Mouse (Mus musculus) intestine, embryonic 15.5 days (tissue): ENCODE data around the gene Ywhah. TPM values are rescaled to one million over a fixed set of nuclear protein-coding genes. Genes with fewer than 3 reads are reported as not detected.
"Not testable (repeated sequence)": the region's sequence is repeated elsewhere in the genome, so short reads cannot be mapped to it uniquely, and the experiment has no call there.

Source experiments
- ATAC-seq: fragments of 200-750 bp; cut with Nextera tagmentation; 2 replicates; pipeline ENCODE4 v1.8.0; 2017; ENCODE audit warnings: moderate TSS enrichment, moderate library complexity
- H3K27ac ChIP-seq: fragments of 300-500 bp; sonication (generic); 2 replicates; pipeline ENCODE4 v1.5.1; 2015; ENCODE audit warnings: mild to moderate bottlenecking, inconsistent platforms
- H3K27me3 ChIP-seq: fragments of 300-500 bp; sonication (generic); replicated peaks from 2 replicates; pipeline ENCODE4 v1.6.1; 2015; ENCODE audit warnings: inconsistent platforms
- H3K36me3 ChIP-seq: fragments of 300-500 bp; sonication (generic); 2 replicates; pipeline ENCODE4 v1.6.1; 2015; ENCODE audit warnings: inconsistent platforms
- H3K4me1 ChIP-seq: fragments of 300-500 bp; sonication (generic); replicated peaks from 2 replicates; pipeline ENCODE4 v1.6.1; 2015; ENCODE audit warnings: inconsistent platforms
- H3K4me2 ChIP-seq: fragments of 300-500 bp; sonication (generic); replicated peaks from 2 replicates; pipeline ENCODE4 v1.6.1; 2015; ENCODE audit warnings: mild to moderate bottlenecking, inconsistent platforms
- H3K4me3 ChIP-seq: fragments of 300-500 bp; sonication (generic); replicated peaks from 2 replicates; pipeline ENCODE4 v1.5.1; 2015; ENCODE audit warnings: inconsistent platforms
- H3K9ac ChIP-seq: fragments of 300-500 bp; sonication (generic); 2 replicates; pipeline ENCODE4 v1.6.1; 2015; ENCODE audit warnings: inconsistent platforms
- H3K9me3 ChIP-seq: fragments of 300-500 bp; sonication (generic); 2 replicates; pipeline ENCODE4 v1.6.1; 2016; ENCODE audit warnings: inconsistent platforms
- WGBS: fragments of 180-500 bp; shearing (Covaris S2); methylation state at CpG from one replicate; pipeline ENCODE4 v1.1.7; 2015; 5-methylcytosine and 5-hydroxymethylcytosine counted together
- polyA plus RNA-seq: library from polyadenylated mRNA; unstranded; fragments of >200 nt; fragmentation: Nextera tagmentation; extraction: Ambion mirVana; gene quantifications from 2 replicates; pipeline ENCODE4 v1.2.1, GENCODE M21; 2015

The Ywhah gene
- polyA plus RNA-seq, 1 experiment from 2014 or later: 463 TPM

- Histone ChIP-seq H3K27me3 (no peaks in the 10 kb centered on the region), H3K36me3 (no peaks in the 10 kb centered on the region)
- WGBS: 31% methylated on average over 3 of the region's 3 CpGs
These were observed 16.3 kb downstream of the Ywhah start for GRCm38 (mm10) chr5:33034916-33035315.

GRCm38 (mm10) chr5:33038656-33039509 is 20.3 kb downstream of the Ywhah start:
- Histone ChIP-seq H3K27me3 (no peaks in the 10 kb centered on the region), H3K9me3 (no peaks in the 10 kb centered on the region), H3K4me3 (no peak overlapping the region), H3K9ac (no peak overlapping the region), H3K4me2 (peak overlapping the region; percentile 57), H3K36me3 (no peaks in the 10 kb centered on the region), H3K27ac (no peak overlapping the region), H3K4me1 (peaks cover 7% of the 10 kb centered on the region)
- 43% methylated on average over 13 of the region's 13 CpGs for WGBS
- ATAC-seq: no peak

More at GRCm38 (mm10) chr5:33034916-33035315, 16.3 kb downstream of the Ywhah start:
- Histone ChIP-seq H3K4me1 (peaks cover 3% of the 10 kb centered on the region), H3K4me2 (no peak overlapping the region), H3K9me3 (no peaks in the 10 kb centered on the region), H3K9ac (no peak overlapping the region), H3K27ac (no peak overlapping the region), H3K4me3 (no peak overlapping the region)
- ATAC-seq: no peak

- 2% methylated on average over 13 of the region's 13 CpGs for WGBS
- Histone ChIP-seq H3K4me3 (no peak overlapping the region), H3K4me1 (peaks cover 7% of the 10 kb centered on the region), H3K27ac (no peak overlapping the region), H3K9me3 (no peaks in the 10 kb centered on the region), H3K27me3 (no peaks in the 10 kb centered on the region), H3K9ac (peak overlapping the region; percentile 6; the same call in 1 of the 2 replicates), H3K36me3 (no peaks in the 10 kb centered on the region), H3K4me2 (peak overlapping the region; percentile 57)
- peak; percentile 64 for ATAC-seq
These were observed 20.9 kb downstream of the Ywhah start for GRCm38 (mm10) chr5:33039510-33039911.

- not testable (repeated sequence) for H3K27ac ChIP-seq, H3K4me3 ChIP-seq, H3K4me1 ChIP-seq, H3K36me3 ChIP-seq, H3K9me3 ChIP-seq, H3K27me3 ChIP-seq, ATAC-seq, H3K4me2 ChIP-seq, H3K9ac ChIP-seq
- 89% methylated on average over 1 of the region's 1 CpGs for WGBS
These were observed 22.1 kb downstream of the Ywhah start for GRCm38 (mm10) chr5:33040735-33041134.

- Histone ChIP-seq H3K4me2 (peak overlapping the region; percentile 7; the same call in 1 of the 2 replicates), H3K36me3 (no peaks in the 10 kb centered on the region), H3K4me1 (peaks cover 7% of the 10 kb centered on the region), H3K9me3 (no peaks in the 10 kb centered on the region), H3K27ac (no peak overlapping the region), H3K9ac (no peak overlapping the region), H3K27me3 (no peaks in the 10 kb centered on the region), H3K4me3 (no peak overlapping the region)
- WGBS: 23% methylated on average over 10 of the region's 10 CpGs
- peak; percentile 78 for ATAC-seq
These were observed 24.8 kb downstream of the Ywhah start for GRCm38 (mm10) chr5:33043397-33043796.

- Histone ChIP-seq H3K27me3 (no peaks in the 10 kb centered on the region), H3K36me3 (no peaks in the 10 kb centered on the region), H3K4me1 (0 out of 2 replicates have a peak, but pooled peaks cover 4% of the 10 kb centered on the region), H3K27ac (no peak overlapping the region), H3K4me3 (no peak overlapping the region), H3K9ac (no peak overlapping the region), H3K4me2 (no peak overlapping the region), H3K9me3 (no peaks in the 10 kb centered on the region)
- 88% methylated on average over 12 of the region's 12 CpGs for WGBS
- ATAC-seq: no peak
These were observed 26.2 kb downstream of the Ywhah start for GRCm38 (mm10) chr5:33044636-33045315.

- Histone ChIP-seq H3K9me3 (no peaks in the 10 kb centered on the region), H3K9ac (no peak overlapping the region), H3K4me3 (no peak overlapping the region), H3K27ac (no peak overlapping the region), H3K27me3 (no peaks in the 10 kb centered on the region), H3K36me3 (no peaks in the 10 kb centered on the region), H3K4me1 (0 out of 2 replicates have a peak, but pooled peaks cover 4% of the 10 kb centered on the region), H3K4me2 (no peak overlapping the region)
- ATAC-seq: no peak
- 85% methylated on average over 6 of the region's 6 CpGs for WGBS
These were observed 26.7 kb downstream of the Ywhah start for GRCm38 (mm10) chr5:33045316-33045705.

GRCm38 (mm10) chr5:33052849-33053582 is 34.4 kb downstream of the Ywhah start:
- Histone ChIP-seq H3K27me3 (no peaks in the 10 kb centered on the region), H3K9me3 (no peaks in the 10 kb centered on the region), H3K4me1 (no peaks in the 10 kb centered on the region), H3K4me3 (no peak overlapping the region), H3K4me2 (peak overlapping the region; percentile 32), H3K9ac (no peak overlapping the region; the same call in 1 of the 2 replicates), H3K27ac (peak overlapping the region; percentile 13; the same call in 1 of the 2 replicates), H3K36me3 (no peaks in the 10 kb centered on the region)
- ATAC-seq: peak; percentile 93
- WGBS: 52% methylated on average over 14 of the region's 14 CpGs

GRCm38 (mm10) chr5:33056126-33056765 is 37.6 kb downstream of the Ywhah start:
- H3K9me3 ChIP-seq: no peaks in the 10 kb centered on the region
- no peaks in the 10 kb centered on the region for H3K27me3 ChIP-seq
- no peaks in the 10 kb centered on the region for H3K4me1 ChIP-seq
- ATAC-seq: no peak
- H3K4me2 ChIP-seq: no peak overlapping the region
- H3K36me3 ChIP-seq: no peaks in the 10 kb centered on the region
- H3K4me3 ChIP-seq: no peak overlapping the region
- WGBS: 77% methylated on average over 10 of the region's 10 CpGs
- no peak overlapping the region for H3K9ac ChIP-seq
- H3K27ac ChIP-seq: no peak overlapping the region

- Histone ChIP-seq H3K4me2 (no peak overlapping the region), H3K4me1 (no peaks in the 10 kb centered on the region), H3K9ac (no peak overlapping the region), H3K27ac (no peak overlapping the region), H3K4me3 (no peak overlapping the region), H3K9me3 (no peaks in the 10 kb centered on the region), H3K27me3 (no peaks in the 10 kb centered on the region), H3K36me3 (no peaks in the 10 kb centered on the region)
- ATAC-seq: no peak
These were observed 51.5 kb downstream of the Ywhah start for GRCm38 (mm10) chr5:33070071-33070470.

- Histone ChIP-seq H3K9me3 (no peaks in the 10 kb centered on the region), H3K27ac (peak overlapping the region; percentile 44; the same call in 1 of the 2 replicates), H3K27me3 (no peaks in the 10 kb centered on the region), H3K4me3 (no peak overlapping the region), H3K9ac (no peak overlapping the region), H3K4me2 (no peak overlapping the region), H3K4me1 (no peaks in the 10 kb centered on the region), H3K36me3 (no peaks in the 10 kb centered on the region)
- peak; percentile 95 for ATAC-seq
- WGBS: 51% methylated on average over 6 of the region's 6 CpGs
These were observed 58.0 kb downstream of the Ywhah start for GRCm38 (mm10) chr5:33076490-33077191.
